11 mouse cellular contexts compared by ENCODE assay signal in the genomic region with DNA sequence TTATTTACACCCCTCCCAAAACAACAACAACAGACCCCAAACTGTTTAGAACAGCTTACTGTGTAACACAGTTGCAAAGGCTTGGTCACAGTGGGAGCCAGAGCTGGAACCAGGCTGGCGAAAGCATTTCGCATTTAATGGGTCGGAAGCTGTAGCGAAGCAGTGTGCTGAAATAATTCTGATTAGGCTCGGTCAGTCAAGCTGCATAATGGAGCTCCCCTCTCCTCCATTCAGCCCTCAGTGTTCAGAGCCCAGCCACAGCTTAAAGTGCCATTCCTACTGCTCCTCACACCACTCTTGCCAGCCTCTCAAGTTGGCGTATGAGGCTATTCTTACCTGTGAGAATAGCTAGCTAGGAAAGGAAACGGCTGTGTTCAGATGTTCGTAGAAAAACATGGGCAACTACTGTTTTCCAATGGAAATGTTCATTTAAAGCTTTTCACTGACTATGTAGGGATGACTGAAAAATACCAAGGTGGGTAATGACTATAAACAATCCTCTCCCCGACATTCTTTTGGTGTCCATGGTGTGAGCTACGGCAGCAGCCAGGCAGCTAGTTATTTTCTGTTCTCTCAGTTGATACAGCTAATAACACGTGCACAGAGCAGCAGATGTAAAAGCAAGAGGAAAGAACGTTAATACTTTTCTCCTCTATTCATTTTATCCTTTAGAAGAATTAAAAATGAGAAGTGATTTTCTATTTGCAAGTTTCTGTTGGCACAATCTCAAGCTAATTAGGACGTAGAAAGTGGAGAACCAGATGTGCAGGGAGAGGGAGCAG.
A peak's percentile ranks its signal among the peaks of the same experiment; 100 is the strongest.
DNase-seq lines count a peak whose midpoint lies in the region; ATAC-seq and TF ChIP-seq lines count a peak whose summit lies in the region.
"Had no signal": no experiment of that assay in that cellular context is flagged by ENCODE, and none has a peak within 500 bp of the region (broad histone marks: within the 10 kb centered on the region; RNA-seq: fewer than 3 reads in every experiment).

No protein-coding gene starts in this region.

- WGBS in embryonic facial prominence, embryonic 14.5 days: 52% methylated on average over 13 of the region's 13 CpGs
- 15% methylated on average over 13 of the region's 13 CpGs for WGBS in hindbrain, postnatal 0 days
- 16% methylated on average over 13 of the region's 13 CpGs for WGBS in olfactory bulb, adult 2 months

- intact Hi-C loops in left cerebral cortex, postnatal 25 days (cut with DNase I): loop anchor here (5.0 kb wide), 1 partner anchor 105 kb away; no protein-coding TSS in a partner anchor

- H3K36me3 ChIP-seq in embryonic facial prominence, embryonic 14.5 days (ENCODE audit: control insufficient read depth, insufficient read depth, low read length): no peaks in the 10 kb centered on the region
- H3K36me3 ChIP-seq in hindbrain, postnatal 0 days (ENCODE audit: insufficient read depth, low read length): no peaks in the 10 kb centered on the region
- H3K36me3 ChIP-seq: liver, embryonic 13.5 days had no signal

- H3K9ac ChIP-seq in embryonic facial prominence, embryonic 14.5 days (ENCODE audit: low read depth, low read length): no peak overlapping the region
- H3K9ac ChIP-seq in hindbrain, postnatal 0 days (replicated peaks; ENCODE audit: low read length): 0 out of 2 replicates have a peak overlapping the region, but pooled peaks have one; percentile 9
- H3K9ac ChIP-seq: liver, embryonic 13.5 days had no signal

- H3K27ac ChIP-seq in embryonic facial prominence, embryonic 14.5 days (replicated peaks; ENCODE audit: low read depth, low read length): no peak overlapping the region
- H3K27ac ChIP-seq in hindbrain, postnatal 0 days: peak overlapping the region; percentile 66
- peak overlapping the region; percentile 63 for H3K27ac ChIP-seq in olfactory bulb, adult 2 months (ENCODE audit: insufficient read depth, low read depth, low read length)
- H3K27ac ChIP-seq: liver, embryonic 13.5 days had no signal

- no peak overlapping the region for H3K4me3 ChIP-seq in embryonic facial prominence, embryonic 14.5 days (ENCODE audit: low read depth, low read length)
- H3K4me3 ChIP-seq in hindbrain, postnatal 0 days (ENCODE audit: low read length): no peak overlapping the region; the same call in 1 of the 2 replicates
- no peak overlapping the region for H3K4me3 ChIP-seq in olfactory bulb, adult 2 months (ENCODE audit: insufficient read depth, low read depth, low read length)
- H3K4me3 ChIP-seq: liver, embryonic 13.5 days had no signal

- H3K27me3 ChIP-seq in embryonic facial prominence, embryonic 14.5 days (replicated peaks; ENCODE audit: control insufficient read depth, insufficient read depth, low read length): no peaks in the 10 kb centered on the region
- H3K27me3 ChIP-seq in hindbrain, postnatal 0 days (ENCODE audit: insufficient read depth, low read length): no peaks in the 10 kb centered on the region
- H3K27me3 ChIP-seq: liver, embryonic 13.5 days had no signal

- no peak overlapping the region for H3K4me2 ChIP-seq in embryonic facial prominence, embryonic 14.5 days (ENCODE audit: low read depth, low read length)
- peak overlapping the region; percentile 38 for H3K4me2 ChIP-seq in hindbrain, postnatal 0 days (ENCODE audit: low read depth, low read length)
- H3K4me2 ChIP-seq: liver, embryonic 13.5 days had no signal

- no peaks in the 10 kb centered on the region for H3K9me3 ChIP-seq in embryonic facial prominence, embryonic 14.5 days (ENCODE audit: control insufficient read depth, low read length)
- H3K9me3 ChIP-seq in hindbrain, postnatal 0 days (ENCODE audit: low read length): no peaks in the 10 kb centered on the region
- H3K9me3 ChIP-seq: liver, embryonic 13.5 days had no signal

- ATAC-seq in embryonic facial prominence, embryonic 14.5 days (ENCODE audit: low read depth): peak; percentile 54; the same call in 1 of the 2 replicates
- peak; percentile 90 for ATAC-seq in hindbrain, postnatal 0 days

- no peaks in the 10 kb centered on the region for H3K4me1 ChIP-seq in embryonic facial prominence, embryonic 14.5 days (ENCODE audit: control insufficient read depth, insufficient read depth, low read length)
- H3K4me1 ChIP-seq in hindbrain, postnatal 0 days (ENCODE audit: insufficient read depth, low read length): peaks cover 15% of the 10 kb centered on the region
- H3K4me1 ChIP-seq in olfactory bulb, adult 2 months (ENCODE audit: control insufficient read depth, insufficient read depth, low read length): peaks cover 20% of the 10 kb centered on the region
- H3K4me1 ChIP-seq: liver, embryonic 13.5 days had no signal

- TF ChIP-seq CTCF in hindbrain, postnatal 0 days (IDR thresholded peaks at IDR 0.05; ENCODE audit: low read depth): no peak
- TF ChIP-seq CTCF in olfactory bulb, adult 2 months (IDR thresholded peaks at IDR 0.05; ENCODE audit: insufficient read depth, low read depth, low read length): no peak

- peak; percentile 21 to 34 for DNase-seq in left cerebral cortex, postnatal 25 days (ENCODE audit: low spot score in 2 of 2)
- DNase-seq in left cerebral cortex, adult 11 months (ENCODE audit: low spot score): no peak
- peak; percentile 35 for DNase-seq in embryonic facial prominence, embryonic 14.5 days (ENCODE audit: low spot score)
- peak; percentile 80 for DNase-seq in hindbrain, postnatal 0 days (ENCODE audit: low spot score)
- no peak for DNase-seq in spleen, postnatal 10 days (ENCODE audit: low spot score in 2 of 2)
- DNase-seq in MN1 (ENCODE audit: low spot score): no peak
- DNase-seq in spleen, adult 12 weeks (ENCODE audit: low spot score): no peak
- DNase-seq: liver, embryonic 13.5 days; right cerebral cortex, postnatal 14 days; thymus, adult 2 months had no signal

- no peak for TF ChIP-seq POLR2A in olfactory bulb, adult 2 months (IDR thresholded peaks at IDR 0.05; ENCODE audit: insufficient read depth, low read depth, low read length)

Comparison
In these comparisons a context has a peak if more than half of its experiments do, and no peak if none do; other contexts are left out.
1. DNase-seq: peak in left cerebral cortex, postnatal 25 days (2 of 2), embryonic facial prominence, embryonic 14.5 days (single experiment) and hindbrain, postnatal 0 days (single experiment); none in left cerebral cortex, adult 11 months (single experiment), spleen, postnatal 10 days (0 of 2), MN1 (single experiment) and spleen, adult 12 weeks (single experiment).